Mouse (Mus musculus) T-cell, adult 2 months (primary cell): ENCODE data around the gene Ephb1.

Source experiments
- DNase-seq: peaks from one replicate; pipeline ENCODE4 v3.0.0; 2022; ENCODE audit warnings: low spot score

Gene Ephb1

DNA sequence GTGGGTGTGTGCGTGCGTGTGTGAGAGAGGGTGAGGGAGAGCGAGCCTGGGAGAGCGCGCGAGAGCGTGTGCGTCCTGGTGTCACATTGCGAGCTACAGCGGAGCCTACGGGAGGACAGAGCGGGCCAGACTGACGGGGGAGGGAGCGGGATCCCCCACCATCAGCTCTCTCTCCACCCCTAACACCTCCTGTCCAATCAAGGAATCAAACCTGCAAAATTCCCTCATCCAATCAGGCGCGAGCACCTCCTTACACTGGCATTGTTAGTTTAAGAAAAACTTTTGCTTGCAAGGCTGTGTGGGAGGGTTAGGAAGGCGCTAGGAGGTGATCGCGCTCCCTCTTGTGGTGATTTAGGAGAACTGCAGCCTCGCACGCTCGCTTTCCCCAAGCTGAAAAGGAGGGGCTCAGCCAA lies at the start of gene Ephb1:
Gene Ephb1 (minus strand): TSS at position 133 of the 413 bp plus-strand sequence.
- no peak for DNase-seq

GRCm38 (mm10) chr9:102403086-102404021 lies 48.9 kb upstream of the Ephb1 start:
- DNase-seq, result no peak

GRCm38 (mm10) chr9:102402671-102403070 lies 48.2 kb upstream of the Ephb1 start:
- no peak for DNase-seq

GRCm38 (mm10) chr9:102388266-102388665 lies 33.8 kb upstream of the Ephb1 start:
- DNase-seq, result no peak

GRCm38 (mm10) chr9:102386816-102387215 lies 32.3 kb upstream of the Ephb1 start:
- DNase-seq, result no peak

DNA sequence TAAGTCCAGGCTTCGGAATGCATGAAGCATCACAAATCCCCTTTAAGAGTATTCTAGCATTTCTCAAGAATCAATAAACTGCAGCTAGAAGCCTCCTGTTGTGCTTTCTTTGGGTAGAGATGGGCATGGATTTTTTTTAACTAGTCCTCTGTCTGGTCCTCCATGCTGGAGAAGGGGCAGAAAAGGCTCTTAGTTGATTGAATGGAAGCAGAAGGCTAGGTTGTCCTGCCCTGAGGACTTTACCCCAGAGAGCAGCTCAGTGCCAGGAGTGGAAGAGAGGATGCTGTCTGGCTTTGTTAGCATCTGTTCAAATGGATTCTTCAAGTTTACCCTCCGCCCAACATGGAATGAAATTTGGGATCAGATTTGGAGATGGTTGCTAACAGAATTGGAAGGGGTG lies 25.7 kb upstream of the Ephb1 start:
- no peak for DNase-seq

- DNase-seq, result no peak
Measured at GRCm38 (mm10) chr9:102374661-102375060, 20.2 kb upstream of the Ephb1 start.

- no peak for DNase-seq
Measured at GRCm38 (mm10) chr9:102373886-102374285, 19.4 kb upstream of the Ephb1 start.

DNA sequence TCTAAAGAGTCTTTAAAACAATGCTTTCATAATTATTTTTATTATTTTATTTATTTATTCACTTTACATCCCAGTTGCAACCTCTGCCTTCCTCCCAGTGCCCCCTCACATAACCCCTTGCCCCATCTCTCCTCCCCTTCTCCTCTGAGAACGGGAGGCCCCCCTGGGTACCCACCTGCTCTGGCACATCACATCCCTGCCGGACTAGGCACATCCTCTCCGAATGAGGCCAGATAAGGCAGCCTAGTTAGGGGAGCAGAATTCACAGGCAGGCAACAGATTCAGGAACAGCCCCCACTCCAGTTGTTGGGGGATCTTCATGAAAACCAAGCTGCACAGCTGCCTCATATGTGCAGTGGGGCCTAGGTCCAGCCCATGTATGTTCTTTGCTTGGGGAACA lies 17.4 kb upstream of the Ephb1 start:
- no peak for DNase-seq

DNA sequence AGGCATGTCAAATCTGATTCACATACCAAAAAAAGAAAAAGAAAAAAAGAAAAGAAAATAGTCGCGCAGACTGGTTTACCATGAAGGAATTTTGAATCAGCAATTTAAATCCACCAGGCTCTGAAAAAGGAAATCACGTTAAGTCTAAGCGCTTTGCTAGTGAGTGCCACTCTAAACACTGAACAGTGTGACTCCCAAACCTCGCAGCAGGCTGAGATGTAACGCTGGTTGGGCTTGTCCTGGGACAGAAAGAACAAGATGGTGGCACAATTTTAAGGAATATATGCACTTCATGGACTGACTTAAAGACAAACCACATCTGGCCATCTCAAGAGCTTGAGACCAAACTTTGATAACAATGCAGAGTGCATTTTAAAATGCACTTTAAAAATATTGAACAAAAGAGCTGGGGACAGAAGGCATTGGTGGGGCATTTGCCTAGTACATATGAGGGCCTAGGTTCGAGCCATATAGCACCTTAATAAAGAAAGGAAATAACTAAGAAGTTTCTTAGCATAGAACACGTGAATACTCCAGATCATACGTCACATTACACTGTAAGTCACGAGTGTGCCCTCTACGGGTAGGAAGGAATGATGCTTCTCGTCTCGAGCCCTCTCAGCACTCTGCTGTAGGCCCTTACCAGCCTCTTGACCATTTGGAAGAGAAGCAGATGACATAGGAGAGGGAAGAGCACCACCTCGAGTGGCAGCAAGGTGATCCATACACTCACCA lies 16.7 kb upstream of the Ephb1 start:
- no peak for DNase-seq

GRCm38 (mm10) chr9:102370141-102370540 lies 15.6 kb upstream of the Ephb1 start:
- DNase-seq, result no peak

- no peak for DNase-seq
Measured at GRCm38 (mm10) chr9:102369141-102369540, 14.6 kb upstream of the Ephb1 start.

DNA sequence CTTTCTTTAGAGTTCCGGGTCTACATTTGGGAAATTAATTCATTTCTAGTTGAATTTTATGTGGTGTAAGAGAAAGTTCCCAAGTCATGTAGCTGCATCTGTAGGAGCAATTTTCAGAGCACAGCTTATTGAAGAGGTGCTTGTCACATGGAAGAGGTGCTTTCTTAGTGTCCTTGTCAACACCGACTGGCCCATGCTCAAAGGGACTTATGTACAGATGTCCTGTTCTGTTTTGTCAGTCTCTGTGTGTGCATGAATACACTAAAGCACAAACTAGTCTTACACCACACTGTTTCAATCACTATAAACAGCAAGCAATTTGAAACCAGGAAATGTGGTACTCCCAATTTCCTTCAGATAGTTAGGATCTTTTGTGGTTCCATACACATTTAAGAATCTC lies 13.3 kb upstream of the Ephb1 start:
- DNase-seq, result no peak

DNA sequence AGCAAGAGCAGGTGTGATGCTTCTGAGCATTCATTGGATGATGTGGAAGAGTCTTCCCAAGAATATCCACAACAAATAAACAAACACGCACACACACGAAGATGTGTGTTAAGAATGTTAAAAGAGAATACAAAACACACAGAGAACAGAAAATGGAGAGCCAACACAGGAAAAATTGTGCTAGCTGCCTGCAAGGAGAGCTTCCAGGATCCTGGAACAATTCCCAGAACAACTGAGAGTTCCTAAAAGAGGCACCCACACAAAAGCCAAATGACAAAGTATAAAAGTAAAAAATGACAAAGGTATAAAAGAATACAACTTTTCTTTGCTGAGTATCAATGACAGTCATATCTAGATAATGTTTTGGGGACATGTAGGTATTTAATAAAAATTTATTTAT lies 11.0 kb upstream of the Ephb1 start:
- no peak for DNase-seq

DNA sequence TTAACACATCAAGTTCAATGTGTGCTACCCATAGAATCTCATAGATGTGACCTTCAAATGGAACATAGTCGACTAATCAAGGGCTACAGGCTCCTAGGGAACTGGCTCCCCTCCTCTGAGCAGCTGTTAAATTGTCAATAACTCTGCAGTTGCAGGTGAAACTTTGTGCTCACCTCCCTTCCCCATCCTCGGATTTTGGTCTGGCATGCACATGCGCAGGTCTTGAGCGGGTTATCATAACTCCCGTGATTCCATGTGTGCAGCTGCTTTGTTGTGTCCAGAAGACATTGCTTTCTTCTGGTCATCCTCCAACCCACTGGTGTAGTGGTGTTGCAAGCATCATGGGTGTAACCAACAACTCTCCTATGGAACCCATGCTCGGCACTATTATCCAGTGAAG lies 4.8 kb upstream of the Ephb1 start:
- no peak for DNase-seq

GRCm38 (mm10) chr9:102358711-102359110 lies 4.2 kb upstream of the Ephb1 start:
- DNase-seq, result no peak

DNA sequence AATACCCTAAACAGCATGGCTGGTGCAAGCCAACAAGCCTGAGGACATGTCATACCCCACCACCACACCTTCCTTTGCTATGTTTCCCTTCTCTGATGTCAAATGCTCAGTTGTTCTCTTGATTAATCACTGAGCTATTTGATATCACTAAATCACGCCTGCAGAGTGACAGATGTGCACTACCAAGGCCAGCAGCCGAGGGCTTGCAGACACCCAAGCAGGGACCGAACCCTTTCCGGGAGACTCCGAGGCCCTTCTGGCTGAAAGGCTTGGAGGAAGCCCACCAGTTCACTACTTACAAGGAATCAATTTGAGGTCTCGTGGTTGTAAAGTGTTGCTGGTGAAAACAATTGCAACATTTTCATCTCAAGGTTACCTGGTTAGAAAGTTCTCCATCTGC lies 3.5 kb upstream of the Ephb1 start:
- no peak for DNase-seq

DNA sequence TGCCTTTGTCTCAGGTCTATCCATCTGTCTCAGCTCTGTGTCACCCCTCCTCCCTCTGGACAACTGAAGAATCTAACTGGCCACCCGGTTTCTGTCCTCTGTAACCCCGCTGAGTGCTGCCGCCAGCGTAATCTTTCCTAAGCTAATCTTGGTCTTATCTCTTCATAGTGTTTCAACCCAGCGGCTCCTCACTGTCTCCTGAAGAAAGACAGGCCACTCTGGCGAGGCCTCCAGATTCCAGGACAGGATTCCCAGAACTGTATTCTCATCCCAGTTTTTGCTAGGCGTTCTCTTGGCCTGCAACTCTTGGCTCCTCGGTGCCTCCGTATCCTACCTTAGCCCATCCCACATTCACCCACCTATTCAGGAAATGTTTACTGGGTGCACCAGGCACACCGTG lies 2.0 kb upstream of the Ephb1 start:
- DNase-seq, result no peak

GRCm38 (mm10) chr9:102355726-102356125 lies 1.2 kb upstream of the Ephb1 start:
- DNase-seq, result no peak

GRCm38 (mm10) chr9:102353636-102354491 lies 629 bp downstream of the Ephb1 start:
- no peak for DNase-seq

DNA sequence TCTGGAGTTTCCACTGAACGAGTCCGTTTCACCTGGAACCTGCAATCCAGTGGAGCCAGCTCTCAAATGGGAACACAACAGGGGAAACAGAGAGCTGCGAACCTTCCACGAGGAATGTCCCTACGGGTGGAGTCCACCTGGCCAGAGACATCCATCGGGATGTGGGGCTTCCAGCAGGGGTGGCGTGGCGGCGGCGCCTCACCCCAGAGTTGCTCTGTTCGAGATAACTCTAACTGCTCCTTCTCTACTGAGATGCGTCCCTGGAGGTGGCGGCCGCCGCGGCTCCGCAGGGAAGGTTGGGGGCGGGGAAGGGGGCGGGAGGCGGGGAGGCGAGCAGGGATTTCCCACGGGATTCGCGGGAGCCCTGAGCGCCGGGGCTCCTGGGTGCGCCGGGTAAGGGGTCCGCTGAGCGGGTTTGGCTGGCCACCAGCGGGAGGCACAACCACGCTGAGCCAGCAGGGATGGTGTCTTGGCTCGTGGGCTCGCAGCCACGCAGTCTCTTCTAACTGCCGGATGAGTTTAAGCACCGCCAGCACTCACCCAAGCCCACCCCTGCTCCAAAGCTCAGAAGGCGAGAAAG lies 1.3 kb downstream of the Ephb1 start:
- DNase-seq, result no peak
